Mouse (Mus musculus) stomach, postnatal 0 days (tissue): Measurements from ENCODE around the gene Ldlrad1.

ENCODE experiments used
- CTCF ChIP-seq: IDR thresholded peaks from 2 replicates; pipeline ENCODE4 v1.5.1; 2016; ENCODE audit warnings: antibody characterized with exemption, low read depth, mild to moderate bottlenecking, moderate library complexity
- EP300 ChIP-seq: optimal IDR thresholded peaks from 2 replicates; pipeline ENCODE3; 2016; ENCODE audit warnings: antibody characterized with exemption

- TF ChIP-seq CTCF (no peak), EP300 (no peak)
Measured at GRCm38 (mm10) chr4:107208880-107209279, at the start of gene Ldlrad1.
